Mouse (Mus musculus) CD4-positive, CD25-positive, alpha-beta regulatory T cell (primary cell): ENCODE measurements around the gene Gm11992. TPM values are rescaled to one million over a fixed set of nuclear protein-coding genes. Genes with fewer than 3 reads are reported as not detected.

Source experiments
- polyA plus RNA-seq: library from polyadenylated mRNA; unstranded; fragments of 100-300 nt; shearing (Covaris generic); gene quantifications from one replicate; pipeline ENCODE4 v1.2.1, GENCODE M21; 2017

Gm11992 gene
- polyA plus RNA-seq = 0.24 TPM

GRCm38 (mm10) chr11:9048011-9048702 lies at the start of gene Gm11992:
Gm11992 (plus strand) TSS chr11:9048594.

GRCm38 (mm10) chr11:9010853-9011339 lies 37.5 kb upstream of the Gm11992 start, which contains the start of gene Hus1:
Hus1 (minus strand) TSS chr11:9011191.

GRCm38 (mm10) chr11:9048703-9049060 lies 288 bp downstream of the Gm11992 start, which contains the start of gene Sun3:
Sun3 (minus strand) TSS chr11:9048991.

GRCm38 (mm10) chr11:9118050-9118420 lies 69.6 kb downstream of the Gm11992 start, which contains the start of gene Upp1:
Upp1 (plus strand) TSS chr11:9118103.

Other genes with a start within 250 kb of the Gm11992 start
- gene Pkd1l1, start 75.3 kb upstream of the Gm11992 start, polyA plus RNA-seq = not detected
- 10.2 TPM for gene Hus1, start 37.4 kb upstream of the Gm11992 start, polyA plus RNA-seq
- not detected for gene Sun3, start 397 bp downstream of the Gm11992 start, polyA plus RNA-seq
- not detected for gene Upp1, start 69.5 kb downstream of the Gm11992 start, polyA plus RNA-seq
- 0.02 TPM for gene Abca13, start 143.3 kb downstream of the Gm11992 start, polyA plus RNA-seq